Mouse (Mus musculus) c-Kit-positive CD71-positive TER-119-positive erythroid progenitor cells, embryonic 14.5 days (primary cell): ENCODE measurements around the gene Tbx1.

Experiments
- DNase-seq: peaks from one replicate; pipeline ENCODE4 v3.0.0-alpha.2; 2013; ENCODE audit warnings: low spot score

The Tbx1 gene

DNA sequence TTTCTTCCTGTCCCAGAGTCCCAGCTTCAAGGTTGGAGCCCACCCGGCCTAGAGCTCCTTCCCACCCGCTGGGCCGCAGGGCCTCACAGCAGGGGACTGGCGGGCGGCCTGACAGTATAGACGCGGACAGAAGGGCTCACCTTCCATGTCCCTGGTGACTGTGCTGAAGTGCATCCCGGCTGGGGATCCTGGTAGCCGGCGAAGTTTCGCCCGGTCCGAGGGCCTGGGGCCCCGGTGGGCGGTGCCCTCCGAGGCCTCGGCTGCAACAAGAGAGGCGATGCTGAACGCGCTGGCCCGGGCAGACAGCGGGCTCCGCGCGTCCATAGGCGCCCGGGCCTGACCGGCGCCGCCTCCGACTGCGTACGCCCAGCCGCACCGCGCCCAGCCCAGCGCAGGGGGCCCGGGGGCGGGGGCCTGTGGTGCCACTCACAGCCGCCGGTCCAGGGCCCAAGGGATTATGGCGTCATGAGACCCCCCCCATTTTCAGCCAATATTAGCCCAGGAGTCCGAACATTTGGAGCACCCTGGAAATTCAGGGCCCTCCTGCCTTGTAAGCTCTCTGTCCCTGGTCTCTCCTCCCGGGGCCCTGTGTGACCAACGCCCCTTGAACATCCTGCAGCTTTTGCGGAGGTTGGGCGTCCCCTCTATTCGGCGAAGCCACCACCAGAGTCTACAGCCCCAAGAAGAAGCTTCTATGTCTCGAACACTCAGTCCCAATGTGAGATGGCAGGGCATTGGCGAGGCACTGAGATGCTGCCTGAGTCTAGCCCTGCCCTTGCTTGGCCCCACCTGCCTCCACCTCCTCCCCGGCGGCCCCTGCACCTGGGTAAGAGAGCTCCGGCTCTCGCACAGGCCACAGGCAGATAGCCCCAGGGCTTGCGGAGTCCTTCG is 2.4 kb downstream of the Tbx1 start:
- DNase-seq: no peak

DNA sequence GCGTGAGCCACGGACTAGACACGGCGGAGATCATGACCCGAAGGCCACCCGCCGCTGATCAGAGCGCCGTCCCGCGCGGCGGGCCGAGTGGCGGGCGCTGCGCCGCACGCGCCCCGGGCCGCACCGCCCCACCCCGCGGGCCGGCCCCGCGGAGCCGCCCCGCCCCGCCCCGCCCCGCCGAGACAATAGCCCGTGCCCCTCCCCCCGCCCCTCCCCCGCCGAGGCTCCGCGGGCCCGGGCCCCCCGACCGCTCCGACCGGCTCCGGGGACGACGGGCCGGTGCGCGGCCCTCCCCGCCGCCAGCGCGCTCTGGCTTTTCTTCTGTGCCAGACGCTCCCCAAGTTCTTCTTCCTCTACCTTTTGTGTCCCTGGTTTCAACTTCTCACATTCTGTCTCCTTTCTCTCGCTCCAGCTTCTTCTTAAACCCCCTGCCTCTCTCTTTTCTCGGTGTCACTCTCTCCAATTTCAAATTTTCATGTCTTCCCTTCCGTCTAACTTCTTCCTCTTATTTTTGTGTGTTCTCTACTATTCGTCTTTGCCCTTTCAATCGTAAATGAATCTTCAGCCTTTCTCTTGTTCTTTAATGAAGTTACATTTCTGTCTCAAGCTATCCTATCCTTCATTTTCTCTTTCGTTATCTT is 3.4 kb downstream of the Tbx1 start:
- DNase-seq: no peak

DNA sequence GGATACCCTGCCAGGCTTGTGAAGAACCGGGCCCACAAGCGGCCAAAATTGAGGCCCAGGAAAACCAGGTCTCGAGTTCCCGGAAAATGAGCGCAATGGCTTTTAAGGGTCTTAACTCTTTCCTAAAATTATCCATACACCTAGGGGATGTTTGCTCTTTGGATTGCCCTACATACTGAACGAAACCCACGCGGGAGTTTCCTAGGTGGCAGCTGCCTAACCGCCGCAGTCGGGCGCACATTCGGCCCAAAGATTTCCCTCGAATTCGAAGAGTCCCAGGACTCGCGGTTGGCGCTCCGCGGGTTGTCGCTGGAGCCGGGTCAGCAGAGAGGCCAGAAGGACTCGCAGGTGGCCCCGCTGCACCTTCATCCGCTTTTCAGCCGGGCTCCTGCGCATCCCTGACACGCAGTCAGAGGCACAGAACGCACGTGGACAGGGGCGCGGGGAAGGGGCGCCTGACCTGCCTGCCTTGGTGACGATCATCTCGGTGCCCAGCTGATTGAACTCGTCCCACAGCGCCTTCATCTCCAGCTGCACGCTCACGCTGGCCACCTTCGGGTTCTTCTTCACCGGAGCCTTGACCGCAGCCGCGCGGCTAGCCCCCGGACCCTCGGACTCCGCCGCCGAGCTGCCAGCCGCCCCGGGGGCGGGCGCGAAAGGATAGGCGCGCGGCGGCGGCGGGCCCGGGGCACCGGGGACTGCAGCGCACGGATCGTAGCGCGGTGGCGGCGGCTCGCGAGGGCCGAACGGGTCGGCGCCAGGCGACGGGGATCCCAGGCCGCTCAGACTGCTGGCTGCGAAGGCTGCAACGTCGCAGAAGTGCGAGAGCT is 4.2 kb downstream of the Tbx1 start:
- no peak for DNase-seq

DNA sequence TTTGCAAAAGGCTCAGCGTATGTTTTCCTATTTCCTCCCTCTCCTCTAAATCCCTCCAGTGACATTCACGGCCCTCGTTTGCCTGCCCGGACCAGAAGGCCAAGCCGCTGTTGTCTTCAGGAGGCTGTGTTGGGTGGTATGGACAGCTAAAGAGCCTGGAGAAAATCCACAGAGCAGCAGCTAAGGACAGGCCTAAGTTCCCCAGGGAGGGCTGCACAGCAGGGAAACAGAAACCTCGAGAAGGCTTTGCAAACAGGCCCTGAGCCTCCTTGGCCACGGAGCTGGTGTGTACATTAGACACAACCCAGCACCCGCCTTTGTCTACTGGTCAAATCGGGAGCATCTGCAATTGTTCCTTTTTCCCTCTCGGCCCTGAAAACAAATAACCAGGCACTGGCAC is 4.8 kb downstream of the Tbx1 start:
- DNase-seq: no peak

DNA sequence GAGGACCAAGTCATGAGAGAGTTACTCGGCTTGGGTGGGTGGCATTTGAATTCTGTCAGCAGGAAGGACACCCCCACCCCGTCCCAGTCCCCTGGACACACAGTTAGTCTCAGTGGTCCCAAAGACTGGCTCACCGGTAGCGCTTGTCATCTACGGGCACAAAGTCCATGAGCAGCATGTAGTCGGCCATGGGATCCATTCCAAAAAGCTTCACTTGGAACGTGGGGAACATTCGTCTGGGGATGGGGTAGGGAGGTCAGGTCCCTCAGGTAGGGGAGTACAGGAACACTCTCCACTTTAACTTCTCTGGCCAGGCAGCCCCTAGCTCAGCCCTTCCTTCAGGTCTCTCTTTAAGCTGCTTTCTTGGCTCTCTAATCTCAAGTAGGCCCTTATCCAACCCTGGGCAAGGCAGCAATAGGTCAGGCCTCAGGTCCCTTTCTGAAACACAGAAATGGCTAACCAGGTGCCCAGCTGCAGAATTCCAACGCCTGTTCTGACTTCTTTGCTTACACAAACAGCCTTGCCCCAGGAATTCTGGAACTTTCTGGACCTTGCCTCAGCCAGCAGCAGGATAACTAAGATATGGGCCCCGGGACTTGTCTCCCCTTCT is 5.5 kb downstream of the Tbx1 start:
- DNase-seq: no peak

DNA sequence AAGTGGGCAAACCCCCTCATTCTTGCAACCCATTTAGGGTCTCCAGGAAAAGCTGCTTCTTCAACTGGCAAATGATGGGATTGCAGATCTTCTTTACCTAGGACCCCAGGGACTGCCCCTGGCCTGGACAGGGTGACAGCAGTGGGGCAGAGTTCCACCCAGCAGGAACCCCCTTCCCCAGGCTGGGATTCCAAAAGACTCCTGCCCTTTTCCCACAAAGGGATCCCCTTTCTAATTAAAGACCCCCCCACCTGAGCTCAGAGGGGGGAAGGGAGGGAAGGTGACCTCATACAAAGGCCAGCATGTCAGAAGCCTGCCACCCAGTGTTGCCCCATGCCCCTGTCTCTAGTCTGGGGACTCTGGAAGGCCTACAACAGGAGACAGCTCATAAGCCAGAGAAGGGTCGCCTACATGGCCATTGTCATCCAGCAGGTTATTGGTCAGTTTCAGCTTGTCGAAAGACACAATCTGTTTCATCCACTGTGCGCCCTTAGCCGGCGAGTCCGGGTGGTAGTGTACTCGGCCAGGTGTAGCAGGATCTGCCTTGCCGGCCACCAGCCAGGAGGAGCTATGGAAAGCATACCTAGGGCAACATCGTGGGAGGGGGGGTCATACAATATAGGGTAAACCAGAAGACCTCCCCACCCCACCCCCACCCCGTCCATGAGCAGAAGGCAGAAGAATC is 6.7 kb downstream of the Tbx1 start:
- DNase-seq: no peak

DNA sequence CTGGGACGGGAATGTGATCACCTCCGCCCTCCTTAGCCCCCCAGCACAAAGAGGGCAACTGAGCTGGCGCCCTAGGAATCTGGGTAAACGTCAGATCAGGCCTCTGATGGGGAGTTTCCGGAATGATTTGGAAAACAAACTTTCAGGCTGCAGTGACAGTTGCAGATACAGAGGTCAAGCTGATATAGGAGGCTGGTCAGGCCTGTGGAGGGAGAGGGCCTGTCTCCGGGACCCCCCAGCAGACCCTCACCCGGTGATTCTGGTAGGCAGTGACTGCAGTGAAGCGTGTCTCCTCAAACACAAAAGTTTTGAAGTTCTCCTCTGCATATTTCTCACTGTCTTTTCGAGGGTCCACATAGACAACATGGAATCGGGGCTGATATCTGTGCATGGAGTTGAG is 7.3 kb downstream of the Tbx1 start:
- DNase-seq: no peak

DNA sequence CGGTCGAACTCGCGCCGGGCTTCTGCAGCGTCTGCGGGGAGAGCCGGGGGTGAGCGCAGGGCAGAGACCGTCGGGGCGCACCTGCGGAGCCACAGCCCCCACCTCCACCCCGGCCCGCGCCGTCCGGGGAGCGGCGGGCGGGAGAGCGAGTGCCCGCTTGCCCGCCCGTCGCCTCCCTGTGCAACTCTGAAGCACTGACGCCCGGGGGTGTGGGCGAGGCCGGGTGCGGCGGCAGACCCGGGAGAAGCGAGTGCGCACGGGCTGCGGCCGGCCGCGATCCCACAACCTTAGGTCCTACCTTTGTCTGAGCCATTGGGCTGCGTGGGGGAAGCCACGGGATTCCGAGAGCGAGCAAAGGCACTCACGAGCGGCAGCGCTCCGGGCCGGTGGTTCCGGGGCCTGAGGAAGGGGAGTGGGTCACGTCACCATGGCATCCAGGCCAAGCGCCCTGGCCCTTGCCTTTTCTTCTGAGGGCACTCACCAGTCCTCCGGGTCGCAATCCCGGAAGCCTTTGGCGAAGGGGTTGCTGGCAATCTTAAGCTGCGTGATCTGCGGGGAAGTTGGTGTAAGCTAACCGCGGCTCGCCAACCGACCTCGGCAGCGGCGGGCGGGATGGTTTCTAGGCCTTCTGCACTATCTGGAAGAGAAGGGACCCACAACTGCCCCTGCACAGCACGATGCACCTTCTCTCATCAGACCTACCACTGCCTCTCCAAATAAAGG is 7.9 kb downstream of the Tbx1 start:
- no peak for DNase-seq

DNA sequence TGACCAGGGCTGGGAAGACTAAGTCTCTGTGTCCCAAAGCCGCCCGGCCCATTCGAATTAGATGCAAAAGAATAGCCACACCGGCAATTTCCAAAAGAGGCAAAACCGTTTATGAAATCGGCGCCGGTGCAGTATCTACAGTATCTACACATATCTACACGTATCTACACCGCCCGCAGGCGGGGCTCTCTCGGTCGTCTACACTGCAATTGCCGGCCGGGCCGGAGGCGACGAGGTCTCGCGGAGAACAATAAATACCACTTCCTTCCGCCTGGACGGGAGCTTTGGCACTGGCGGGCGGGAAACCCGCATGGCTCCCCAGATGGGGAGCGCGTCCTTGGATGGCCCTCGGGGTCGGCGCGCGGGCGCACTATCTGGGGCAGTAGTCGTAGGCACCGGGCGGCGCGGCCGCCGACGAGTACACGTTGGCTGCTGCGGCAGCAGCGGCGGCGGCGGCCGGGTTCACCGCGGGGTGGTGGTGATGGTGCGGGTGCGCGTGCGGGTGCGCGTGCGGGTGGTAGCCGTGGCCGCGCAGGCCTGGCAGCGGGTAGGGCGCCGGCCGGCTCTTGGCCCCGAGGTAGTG is 8.8 kb downstream of the Tbx1 start:
- DNase-seq: no peak

DNA sequence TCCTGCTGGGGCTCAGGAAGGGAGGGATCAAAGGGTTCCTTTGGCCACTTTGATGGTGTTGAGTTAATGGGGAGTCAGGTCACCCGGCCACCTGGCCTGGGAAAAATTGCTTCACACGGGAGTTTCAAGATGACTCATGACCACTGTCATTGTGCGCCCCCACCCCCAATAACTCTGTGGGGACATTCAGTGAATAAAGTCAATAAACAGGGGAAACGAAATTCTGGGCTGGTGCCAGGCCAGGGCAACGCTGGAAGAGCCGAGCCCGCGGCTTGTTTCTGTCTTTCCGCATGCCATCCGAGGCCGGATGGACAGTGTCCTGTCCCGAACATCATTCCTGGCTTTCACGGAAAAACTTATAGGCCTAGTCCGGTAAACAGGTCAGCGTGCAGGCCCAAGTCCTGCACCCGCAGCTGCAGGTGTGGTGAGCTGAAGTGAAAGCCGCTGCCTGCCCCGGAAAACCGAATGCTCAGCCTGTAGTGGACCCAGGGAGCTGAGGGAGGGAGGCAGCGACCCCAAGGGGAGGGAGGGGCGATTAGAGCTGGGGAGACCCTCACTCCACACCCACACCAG is 9.3 kb downstream of the Tbx1 start:
- DNase-seq: no peak

DNA sequence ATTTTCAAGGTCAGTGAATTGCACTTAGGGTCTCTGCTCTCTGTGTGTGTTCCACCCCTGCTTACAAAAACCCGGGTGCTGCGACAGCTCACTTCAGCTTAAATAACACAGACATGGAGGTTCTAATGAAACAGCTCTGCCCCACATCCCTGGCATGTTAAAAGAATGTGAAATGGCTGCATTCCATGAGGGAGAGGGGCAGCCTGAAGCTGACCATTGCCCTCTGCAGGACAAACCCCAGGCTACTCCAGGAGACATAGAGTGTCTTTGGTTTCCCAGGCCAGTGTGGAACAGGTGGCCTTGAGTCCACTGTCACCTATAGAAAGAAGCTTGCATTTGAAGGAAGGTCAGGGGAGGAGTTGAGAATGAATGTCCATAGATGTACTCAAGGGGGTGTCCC is 10.1 kb downstream of the Tbx1 start:
- no peak for DNase-seq

DNA sequence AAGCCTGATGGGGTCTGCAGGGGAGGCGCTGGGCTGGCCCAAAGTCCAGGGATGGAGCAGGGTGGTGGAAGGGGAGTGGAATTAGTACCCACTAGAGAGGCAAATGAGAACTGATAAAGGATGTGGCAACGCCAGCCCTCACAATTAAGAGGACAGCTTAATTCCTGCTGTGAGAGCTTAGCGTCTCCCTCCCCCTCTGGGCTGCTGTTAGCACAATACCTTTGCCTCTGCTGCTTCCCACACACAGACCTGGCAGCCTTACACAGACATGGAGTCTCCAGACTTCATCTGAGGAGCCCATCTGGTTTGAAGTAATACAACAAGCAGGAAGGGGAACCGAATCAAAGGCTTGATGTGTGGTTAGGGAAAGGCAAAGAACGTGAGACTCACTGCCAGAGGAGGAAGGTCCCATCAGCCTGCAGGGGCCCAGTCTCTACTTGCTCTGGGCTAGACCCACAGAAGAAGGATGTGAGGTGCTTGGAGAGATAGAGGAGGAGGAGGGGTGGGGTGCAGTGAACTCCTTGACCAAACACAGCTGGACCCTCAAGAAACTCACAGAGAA is 12.8 kb downstream of the Tbx1 start:
- DNase-seq: no peak

DNA sequence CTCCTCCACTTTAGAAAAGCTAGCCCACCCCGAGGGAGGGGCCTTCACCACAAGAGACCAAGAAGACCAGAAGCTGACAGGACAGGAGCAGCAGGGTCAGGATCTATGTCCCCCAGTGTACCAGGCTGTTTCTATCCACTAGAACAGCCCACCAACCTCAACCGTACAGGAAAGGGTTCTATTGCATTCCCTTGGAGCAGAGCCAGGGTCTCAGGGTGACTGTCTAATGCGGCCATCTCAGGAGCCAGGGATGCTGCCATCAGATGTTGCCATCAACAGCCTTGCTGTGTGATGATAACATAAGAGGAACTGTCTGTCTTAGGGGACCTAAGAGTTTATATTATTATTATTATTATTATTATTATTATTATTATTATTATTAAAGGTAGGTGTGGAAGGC is 13.4 kb downstream of the Tbx1 start:
- no peak for DNase-seq

DNA sequence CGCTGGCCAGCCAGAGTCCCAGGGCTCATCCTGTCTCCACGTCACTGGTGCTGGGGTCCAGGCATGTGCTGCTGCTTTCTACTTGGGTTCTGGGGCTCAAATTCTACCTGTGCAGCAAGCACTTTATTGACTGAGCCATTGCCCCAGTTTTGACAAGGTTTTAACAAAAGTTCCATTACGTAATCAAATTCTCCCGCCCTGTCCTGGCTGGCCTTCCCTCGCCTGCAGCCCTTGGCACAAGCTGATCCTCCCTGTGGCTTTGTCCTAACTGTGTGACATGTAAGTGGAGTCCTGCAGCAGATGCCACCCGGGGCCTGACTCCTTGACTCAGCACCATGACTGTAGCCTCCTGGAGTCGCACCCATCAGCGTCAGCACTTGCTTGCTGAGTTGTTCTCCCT is 16.3 kb downstream of the Tbx1 start:
- no peak for DNase-seq

DNA sequence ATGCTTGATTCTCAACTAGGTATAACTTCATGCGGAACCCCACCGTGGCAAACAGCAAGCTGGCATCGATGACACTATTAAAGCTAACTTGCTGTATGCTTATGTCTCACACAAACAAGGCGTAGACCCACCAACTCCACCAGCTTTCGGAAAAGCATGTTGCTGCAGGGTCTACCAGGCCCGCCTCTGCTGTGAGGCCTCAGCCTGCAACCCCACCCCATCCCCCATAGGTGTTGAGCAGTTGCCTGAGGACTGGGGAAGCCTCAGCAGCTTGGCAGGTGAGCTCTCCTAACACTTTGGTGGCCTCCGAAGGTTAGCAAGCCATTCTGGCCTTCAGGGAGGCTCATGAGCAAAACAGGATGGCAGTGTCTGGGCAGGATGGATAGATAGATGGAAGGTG is 21.9 kb downstream of the Tbx1 start:
- DNase-seq: no peak

DNA sequence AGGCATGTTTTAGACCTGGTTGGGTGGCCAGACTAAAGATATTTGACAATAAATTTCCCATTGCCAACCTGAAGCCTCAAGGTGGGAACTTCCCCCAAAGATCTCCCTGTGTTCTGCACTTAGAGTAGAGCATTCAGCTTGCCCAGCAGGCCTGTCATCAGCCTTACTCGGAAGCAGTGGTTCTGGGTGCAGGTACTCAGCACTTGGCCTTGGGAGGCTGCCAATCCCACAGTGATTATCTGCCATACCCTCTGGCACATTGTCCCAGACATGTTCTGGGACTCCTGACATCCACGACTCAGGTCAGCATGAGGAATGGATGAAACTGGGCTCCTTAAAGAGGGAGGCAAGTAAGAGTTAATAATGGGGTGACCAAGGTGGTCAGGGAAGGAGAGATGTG is 26.0 kb downstream of the Tbx1 start:
- DNase-seq: no peak

DNA sequence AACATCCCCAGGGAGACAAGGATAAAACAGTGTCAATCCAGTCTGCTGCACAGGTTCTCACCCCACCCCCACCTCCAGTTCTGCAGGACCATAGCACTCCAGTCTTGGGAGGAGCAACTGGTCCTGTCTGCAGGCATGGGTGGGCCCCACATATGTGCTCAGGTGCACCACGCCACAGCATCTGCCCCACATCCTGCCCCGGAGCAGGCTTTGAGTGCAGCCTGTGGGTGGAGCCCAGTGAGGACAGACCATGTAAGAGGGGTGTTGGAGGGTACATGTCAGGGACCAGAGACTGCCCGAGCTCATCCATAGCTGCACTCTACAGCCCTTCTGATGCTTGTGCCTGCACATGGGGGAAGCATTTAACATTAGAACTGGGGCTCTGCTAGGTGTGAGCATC is 34.0 kb downstream of the Tbx1 start:
- DNase-seq: no peak

DNA sequence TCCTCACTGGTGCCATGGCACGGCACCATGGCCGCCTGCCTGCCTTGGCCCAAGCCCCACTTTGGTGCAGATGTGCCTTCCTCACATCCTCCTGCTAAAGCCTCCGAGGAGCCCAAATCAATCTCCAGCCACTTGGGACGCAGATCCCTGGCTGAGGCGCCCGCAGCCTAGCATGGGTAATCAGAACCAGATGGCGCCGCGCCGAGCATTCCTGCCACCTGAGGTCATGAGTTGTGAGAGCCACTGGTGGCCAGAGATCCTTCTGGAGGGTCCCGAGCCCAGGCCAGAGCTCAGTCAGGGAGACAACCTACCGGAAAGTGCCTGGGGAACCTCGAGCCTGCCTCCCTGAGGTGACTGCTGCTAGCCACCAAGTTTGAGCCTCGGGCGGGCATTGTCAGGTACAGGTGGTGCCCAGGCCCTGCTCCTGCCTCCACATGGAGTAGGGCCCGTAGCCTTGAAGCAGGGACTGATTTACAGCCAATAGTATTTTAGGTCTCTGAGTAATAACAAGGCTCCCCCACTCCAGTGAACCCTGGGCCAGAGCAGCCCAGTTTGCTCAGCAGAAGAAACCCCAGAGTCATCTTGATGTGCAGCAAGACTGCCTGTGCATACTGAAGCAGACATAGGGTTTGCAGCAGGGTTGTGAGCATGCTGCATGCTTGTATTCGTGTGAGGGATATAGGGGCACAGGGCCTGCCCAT is 35.1 kb downstream of the Tbx1 start:
- DNase-seq: no peak

DNA sequence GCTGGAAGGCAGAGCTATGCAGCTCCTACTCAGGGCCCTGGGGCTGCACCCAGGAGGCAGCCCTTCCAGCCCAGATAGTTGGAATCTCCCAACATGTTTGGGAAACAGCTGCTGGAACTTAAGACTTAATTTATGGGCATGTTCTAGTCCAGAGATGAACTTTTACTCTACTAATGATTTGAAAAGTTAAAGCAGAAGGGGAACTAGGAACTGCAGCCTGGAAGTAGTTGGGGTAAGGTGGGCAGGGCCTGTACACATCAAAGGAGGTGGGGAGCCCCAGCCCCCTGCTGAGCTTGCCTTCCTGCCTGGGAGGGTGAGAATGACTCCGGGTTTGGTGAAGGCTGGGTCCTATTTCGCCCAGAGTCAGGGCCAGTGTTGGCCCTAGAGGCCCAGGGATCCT is 35.8 kb downstream of the Tbx1 start:
- DNase-seq: no peak
